Mouse (Mus musculus) v-Abl transformed pro-B cells (cell line): ENCODE measurements at regions not wholly inside any gene's neighbourhood (a gene's known extent, or its start where the extent isn't known, plus 50 kb on each side); places are given as distances from the start of the nearest gene placed in this dataset.

ENCODE experiments used
- in situ Hi-C, 2 experiments: fragments of 400-800 bp; cut with MboI; formaldehyde crosslinking; loops; one replicate each; pipeline ENCODE4 v1.15.1; 2025; ENCODE audit not compliant: unreplicated experiment in 2 of 2

DNA sequence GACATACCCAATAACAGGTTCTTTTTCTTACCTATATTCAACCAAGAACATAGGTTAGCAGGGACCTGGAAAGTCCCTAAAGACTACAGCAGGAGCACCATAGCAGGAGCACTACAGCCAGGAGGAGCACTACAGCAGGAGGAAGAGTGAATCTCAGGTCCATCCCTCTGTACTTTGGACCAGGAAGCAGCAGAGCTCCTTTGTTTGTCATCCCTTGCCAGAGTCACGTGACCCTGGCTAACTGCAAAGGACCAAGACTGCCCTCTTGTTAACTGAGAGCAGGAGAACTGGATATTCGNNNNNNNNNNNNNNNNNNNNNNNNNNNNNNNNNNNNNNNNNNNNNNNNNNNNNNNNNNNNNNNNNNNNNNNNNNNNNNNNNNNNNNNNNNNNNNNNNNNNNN is 172.2 kb upstream of the Samsn1 start:
- in situ Hi-C loops = loop anchor here in 1 of 2 experiments (10.0 kb wide), 1 partner anchor 181 kb away; the partner anchor contains the start of gene Nrip1

DNA sequence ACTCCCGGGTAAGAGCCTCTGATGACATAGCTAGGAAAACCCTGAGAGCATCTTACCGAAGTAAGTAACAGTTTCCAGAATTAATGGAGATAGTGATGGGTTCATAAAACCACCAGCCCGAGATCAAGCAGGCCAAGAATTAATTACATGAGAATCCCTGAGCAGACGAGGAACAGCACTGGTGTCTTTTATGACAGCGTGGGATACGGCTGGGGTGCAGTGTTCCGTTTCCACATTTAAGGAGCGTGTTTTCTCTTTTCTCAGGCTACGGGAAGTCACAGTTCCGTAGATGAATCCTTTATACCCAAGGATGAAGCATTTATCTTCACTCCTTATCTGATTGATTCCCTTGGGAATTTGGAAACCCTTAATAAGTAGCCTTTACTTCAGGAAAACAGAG is 169.1 kb upstream of the Samsn1 start:
- in situ Hi-C loops = loop anchor here in 1 of 2 experiments (10.0 kb wide), 1 partner anchor 184 kb away; the partner anchor contains the start of gene Nrip1

DNA sequence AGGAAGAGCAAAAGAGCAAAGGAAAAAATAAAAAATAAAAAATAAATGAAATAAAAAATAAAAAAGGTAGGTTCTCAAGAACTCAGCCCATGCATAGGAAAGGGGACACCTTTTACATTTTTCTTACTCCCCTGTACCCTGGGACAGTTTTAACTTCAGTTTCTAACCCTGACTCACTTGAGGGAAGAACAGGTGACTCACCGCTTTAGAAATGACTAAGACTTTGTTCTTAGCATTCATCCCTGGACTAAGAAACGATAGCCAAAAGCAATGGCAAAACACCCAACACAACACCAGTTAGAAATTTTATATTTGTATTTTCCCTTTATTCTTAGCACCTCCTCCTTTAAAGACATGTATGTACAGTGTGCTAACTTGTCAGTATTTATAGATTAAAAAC is 161.5 kb upstream of the Samsn1 start:
- in situ Hi-C loops = no loop called here

DNA sequence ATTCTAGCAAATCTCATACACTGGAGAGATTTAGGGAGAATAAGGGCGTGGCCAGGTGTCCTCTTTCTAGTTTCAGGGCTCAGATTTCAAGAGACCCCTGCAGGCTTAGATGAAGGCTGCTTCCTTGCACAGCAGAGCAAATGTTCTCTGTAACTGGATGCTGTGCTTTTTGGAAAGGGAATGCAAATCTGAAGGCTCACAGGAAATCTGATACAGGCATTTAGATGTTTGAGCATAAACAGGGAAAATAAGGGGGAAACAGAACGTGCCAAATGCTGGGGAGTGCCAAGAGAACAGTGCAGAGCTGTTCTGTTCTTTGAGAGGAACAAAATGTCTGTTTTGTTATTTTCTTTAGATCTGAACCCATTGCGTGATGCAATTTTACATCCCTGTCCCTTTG is 161.0 kb upstream of the Samsn1 start:
- in situ Hi-C loops = no loop called here

DNA sequence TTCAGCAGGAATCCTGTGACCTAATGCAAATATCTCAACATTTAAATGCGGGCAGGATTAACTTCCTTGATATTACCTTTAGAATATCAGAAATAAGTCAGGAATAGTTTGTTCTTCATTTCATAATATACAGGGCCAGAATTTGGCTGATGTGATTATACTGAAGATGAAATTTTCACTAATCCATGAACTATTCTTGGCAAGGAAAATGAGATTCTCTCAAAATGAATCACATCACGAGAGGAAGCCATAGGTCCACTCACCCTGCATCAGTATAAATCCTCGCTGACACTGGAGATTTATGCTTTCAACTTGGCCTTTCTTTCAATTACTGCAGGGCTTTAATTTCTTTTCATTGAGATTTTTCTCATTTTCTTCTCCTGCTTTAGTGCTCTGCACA is 159.5 kb upstream of the Samsn1 start:
- in situ Hi-C loops = no loop called here

DNA sequence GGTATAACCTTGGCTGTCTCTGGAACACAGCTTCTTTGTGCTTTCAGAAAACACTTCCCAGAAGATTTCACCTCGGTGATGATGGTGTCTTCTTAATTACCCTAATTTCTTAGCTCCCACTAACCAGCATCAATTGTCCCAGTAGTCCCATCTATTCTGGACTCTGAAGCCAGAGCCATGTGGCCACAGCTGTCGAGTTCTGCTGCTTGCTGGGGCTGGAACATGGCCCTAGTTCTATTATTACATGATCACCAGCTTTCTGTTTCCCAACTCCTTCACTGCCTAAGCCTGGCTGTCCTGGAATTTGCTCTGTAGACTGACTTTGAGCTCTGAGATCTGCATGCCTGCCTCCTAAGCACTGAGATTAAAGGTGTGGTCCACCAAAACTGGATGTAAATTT is 145.6 kb upstream of the Samsn1 start:
- in situ Hi-C loops = no loop called here

DNA sequence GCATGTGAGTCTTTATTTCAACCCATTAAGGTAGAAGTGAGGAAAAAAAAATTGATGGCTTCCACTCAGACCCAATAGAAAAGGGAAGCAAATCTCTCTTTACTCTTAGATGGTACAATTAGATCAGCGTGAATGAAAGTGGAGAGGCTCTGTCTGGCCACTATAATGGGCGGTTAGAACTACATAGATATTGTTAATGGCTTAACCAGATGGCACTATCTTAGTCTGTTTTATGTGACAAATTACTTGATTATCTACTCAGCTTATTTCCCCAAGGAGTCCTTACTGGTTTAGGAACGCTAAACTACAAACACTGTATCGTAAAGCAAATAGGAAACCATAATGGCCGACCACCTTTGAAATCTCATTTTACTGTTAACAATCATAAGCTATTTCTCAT is 138.8 kb upstream of the Samsn1 start:
- in situ Hi-C loops = no loop called here

DNA sequence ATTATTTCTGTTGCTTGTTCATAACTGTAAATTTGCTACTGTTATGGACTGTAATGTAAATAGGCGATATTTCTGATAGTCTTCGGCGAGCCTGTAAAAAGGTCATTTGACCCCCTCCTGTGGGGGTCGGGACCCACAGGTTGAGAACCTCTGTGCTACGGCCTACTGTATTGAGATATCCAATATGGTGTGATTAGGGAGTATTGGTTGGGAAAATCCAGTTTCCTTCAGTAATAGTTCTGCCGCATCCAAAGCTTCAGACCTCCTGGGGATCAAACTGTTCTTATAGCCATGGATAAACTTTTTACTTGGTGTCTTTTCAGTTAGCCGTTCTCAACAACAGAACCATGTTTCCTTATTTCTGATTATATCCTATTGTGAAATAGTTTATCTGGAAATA is 136.5 kb upstream of the Samsn1 start:
- in situ Hi-C loops = no loop called here

DNA sequence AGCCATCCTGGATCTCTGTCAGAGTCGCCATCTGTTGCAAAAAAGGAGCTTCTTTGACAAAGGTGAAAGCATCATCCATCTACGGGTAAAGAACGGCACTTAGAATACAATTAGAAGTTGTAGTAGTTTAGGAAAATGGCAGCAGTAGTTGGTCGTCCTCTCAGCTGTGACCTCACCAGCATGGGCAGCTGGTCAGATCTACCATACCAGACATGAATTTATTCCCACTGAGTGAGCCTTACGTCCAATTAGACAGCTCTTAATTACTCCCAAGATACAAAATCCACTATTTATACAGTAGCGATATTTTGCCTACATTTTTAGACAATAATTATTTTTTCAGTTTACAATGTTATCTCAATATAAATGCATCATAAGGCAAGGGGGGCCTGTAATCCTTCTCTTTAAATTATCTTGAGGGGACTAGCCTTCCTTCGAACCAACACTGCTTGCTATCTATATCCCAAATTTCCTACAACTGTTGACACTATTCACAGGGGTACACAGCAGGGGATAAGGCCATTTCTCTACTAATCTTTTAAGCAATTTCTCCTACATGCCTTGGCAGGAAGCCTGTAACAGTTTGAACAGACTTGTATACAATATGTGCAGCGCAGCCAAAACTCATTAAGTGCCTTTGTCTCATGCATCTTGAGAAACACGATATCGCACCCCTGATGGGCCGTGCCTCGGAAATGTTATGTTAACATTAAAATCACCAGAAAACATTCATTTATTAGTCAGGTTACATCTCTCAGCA is 131.9 kb upstream of the Samsn1 start:
- in situ Hi-C loops = no loop called here

DNA sequence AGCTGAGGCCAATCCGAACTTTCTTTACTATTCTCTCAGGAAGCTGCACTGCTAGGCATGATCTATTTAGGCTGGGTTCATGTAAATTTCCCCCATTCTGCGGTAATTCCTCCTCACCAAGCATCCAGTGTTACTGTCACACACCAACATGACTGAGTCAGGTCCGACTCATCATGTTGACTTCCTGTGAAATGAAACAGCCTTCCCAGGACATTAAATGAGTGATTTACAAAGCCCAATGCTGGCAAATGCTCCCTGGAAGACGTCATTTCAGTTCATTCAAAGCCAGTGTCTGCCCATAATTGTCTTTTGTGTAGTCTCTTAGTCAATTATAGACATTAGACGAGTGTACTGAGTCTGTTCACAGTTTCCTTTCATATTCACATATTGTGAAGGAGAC is 127.5 kb upstream of the Samsn1 start:
- in situ Hi-C loops = no loop called here

DNA sequence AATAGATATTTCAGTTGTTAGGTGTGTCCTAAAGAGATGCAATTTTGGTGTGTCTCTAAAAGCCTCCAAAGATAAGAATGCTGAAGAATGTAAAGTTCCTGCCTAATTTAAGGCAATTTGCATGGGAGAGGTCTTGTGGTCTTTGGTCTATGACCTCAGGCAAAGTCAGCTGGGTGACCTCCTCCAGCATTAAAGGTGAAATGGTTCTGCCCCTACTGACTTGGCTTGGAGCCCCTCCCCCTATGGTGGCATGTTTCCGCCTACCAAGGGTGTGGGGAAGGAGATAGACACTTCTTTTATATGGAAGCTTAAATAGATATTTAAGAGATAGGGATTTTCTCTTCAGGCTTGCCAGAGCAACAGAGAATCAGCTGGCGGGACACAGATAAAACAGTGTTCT is 111.8 kb upstream of the Samsn1 start:
- in situ Hi-C loops = loop anchor here (5.0 kb wide), 2 partner anchors 437 to 763 kb away; no protein-coding TSS in a partner anchor

DNA sequence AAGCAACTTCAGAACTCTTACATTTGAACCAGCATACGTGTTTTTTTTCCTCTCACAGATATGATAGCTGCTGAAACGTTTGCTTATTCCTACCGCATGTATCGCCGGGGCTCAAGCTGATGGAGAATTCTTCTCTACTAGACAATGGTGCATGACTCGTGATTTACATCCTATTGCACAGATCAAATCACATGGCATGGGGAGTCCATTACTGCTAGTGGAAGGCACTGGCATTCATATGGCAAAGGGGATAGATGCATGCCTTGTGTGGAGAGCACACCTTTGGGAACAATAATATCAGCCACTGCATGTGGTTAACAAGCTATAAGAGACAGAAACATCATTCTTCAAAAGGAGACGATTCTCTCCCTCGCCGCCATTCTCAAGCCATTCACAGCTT is 108.4 kb upstream of the Samsn1 start:
- in situ Hi-C loops = loop anchor here (5.0 kb wide), 2 partner anchors 433 to 767 kb away; no protein-coding TSS in a partner anchor

DNA sequence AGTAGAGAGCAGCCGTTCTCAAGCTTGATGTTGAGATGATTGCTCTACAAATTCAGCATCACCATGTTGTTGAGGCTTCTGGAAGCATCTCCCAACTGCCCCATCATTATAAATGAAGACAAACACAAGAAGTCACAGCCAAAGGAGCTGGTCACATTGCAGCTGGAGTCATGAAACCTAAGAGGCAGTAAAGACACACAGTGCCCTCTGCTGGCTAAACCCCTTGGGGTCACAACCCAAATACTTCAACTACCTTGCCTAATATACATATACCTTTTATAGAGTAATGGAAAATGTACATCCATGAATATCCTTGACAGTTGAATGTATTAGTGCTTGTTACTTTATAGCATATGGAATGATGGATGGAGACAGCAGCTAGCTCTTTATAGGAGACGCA is 107.9 kb upstream of the Samsn1 start:
- in situ Hi-C loops = loop anchor here (5.0 kb wide), 3 partner anchors 353 to 767 kb away; no protein-coding TSS in a partner anchor

DNA sequence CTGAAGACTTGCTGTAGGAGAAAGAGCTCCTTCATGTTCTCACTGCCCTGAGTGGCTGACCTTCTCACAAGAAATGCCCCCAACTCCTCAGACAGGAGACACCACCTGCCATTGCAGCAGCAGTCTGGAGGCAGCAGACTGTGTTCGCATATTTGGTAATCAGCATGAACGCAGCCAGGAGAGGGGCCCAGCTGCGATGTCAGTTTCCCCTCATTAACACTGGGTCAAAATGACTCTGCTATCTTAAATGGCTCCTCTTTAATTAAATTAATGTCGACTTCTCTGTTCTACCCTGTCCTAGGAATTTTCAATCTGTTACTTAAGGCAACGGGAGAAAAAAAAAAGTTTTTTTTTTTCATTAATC is 100.9 kb upstream of the Samsn1 start:
- in situ Hi-C loops = no loop called here

DNA sequence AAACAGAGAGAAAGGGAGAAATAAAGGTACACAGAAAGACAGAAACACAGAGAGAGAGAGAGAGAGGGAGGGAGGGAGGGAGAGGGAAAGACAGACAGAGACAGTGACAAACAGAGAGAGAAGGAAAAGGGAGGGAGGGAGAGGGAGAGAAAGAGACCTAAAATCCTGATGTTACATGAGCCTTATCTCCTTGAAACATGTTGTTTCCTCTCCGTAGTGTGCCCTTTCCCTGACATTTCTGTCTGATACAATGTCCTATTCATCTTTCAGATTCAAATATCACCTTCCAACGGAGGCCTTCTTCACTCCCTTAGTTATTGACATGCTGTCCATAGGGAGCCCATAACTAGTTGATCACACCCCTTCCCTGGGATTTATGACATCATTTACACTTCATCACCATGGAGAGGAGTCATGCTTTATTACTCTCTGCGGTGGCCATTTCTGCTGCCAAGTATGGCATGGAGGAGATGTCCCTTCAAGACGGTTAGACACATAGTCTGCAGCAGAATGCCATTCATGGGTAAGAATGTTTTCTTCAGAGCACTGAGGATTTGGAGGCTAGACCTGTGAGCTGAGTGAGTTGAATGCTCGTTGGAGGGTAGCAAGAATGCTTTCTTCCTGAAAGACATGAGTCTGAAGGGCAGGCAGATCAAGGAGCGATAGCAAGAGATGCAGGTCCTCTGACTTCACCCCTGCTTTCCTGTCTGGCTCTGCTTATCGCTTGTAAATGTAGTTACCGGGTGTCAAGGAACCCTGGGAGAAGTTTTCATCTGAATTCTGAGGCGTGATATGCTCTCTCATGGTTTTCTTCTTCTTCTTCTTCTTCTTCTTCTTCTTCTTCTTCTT is 100.3 kb upstream of the Samsn1 start:
- in situ Hi-C loops = no loop called here

DNA sequence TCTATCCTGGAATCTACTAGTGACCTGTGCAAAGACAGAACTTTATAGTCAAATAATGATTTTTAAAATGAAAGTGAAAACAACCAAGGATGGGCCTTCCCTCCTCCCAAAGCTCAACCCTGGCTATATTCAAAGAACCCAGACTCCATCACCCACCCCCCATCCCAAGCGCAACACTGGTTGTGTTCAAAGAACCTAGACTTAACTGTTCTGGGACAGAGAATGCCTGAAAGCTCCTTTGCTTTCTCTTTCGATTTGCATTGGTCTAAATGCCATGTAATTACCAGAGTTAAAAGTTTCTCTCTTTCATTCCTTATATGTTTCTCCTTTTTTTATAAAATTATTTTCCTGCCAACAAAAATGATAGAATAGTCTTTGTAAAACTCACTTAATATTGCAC is 98.6 kb upstream of the Samsn1 start:
- in situ Hi-C loops = no loop called here

DNA sequence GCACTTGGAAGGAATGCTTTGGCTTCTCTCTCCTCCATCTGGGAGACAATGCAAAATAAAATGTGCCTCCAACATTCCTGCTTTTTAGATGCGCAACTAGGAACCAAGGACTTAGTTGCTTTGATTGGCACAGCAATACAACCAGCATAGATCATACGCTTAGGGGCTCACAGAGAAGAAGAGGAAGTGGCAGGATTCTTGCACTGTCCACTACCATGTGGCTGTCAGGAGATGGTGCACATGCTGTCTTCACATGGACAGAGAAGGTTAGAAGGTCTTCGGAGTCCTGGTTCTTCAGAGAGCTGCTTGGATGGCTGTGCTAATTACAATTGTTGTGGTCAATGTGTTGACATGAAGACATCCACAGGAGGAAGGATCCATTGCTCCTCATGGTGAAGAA is 88.3 kb upstream of the Samsn1 start:
- in situ Hi-C loops = no loop called here

DNA sequence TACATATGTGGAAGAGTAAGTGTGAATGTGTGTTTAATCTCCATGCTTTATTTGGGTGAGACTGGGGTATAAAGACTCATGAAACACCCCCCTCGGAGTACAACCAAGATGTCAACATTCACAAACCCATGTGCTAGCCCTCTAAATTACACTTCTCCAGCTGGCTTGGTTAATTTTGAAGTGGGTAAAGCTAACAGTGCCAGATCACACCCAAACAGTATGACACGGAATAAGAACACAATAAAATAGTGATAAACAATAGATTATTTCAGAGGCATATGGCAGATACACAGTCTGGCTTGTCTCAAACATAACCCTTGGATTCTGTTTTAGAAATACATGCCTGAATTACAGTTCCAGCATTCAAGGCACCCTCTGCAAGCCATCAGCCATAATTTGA is 86.4 kb upstream of the Samsn1 start:
- in situ Hi-C loops = no loop called here

DNA sequence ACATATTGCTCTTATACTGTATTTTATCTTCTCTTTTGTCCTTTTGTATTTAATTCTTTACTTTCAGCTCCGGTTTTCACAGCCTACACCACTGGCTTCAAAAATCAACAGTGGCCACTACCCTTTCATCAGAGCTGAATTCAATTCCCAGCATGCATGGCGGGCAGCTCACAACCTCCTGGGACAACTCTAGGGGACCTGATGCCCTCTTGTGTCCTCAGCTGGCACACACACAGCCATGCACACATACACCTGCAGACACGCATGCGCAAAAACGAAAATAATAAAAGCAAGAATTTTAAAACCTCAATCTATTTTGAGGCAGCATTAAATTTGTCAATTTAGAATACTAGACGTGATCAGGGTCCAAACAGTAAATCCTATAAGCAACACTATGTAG is 82.6 kb upstream of the Samsn1 start:
- in situ Hi-C loops = no loop called here

DNA sequence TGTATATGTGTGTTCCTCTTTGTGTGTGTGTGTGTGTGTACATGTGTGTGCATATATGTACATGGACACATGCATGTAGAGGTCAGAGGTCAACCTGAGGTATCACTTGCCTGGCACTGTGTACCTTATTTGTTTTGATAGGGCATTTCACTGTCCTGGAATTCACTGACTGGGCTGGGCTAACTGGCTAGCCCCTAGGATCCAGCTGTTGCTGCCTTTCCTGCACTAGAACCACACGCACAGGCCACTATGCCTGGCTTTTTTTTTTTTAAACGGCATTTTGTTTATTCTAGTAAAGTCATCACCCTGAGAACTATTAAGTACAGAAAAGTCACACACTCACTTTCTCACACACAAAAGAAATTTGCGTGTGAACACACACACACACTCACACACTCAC is 79.7 kb upstream of the Samsn1 start:
- in situ Hi-C loops = no loop called here

DNA sequence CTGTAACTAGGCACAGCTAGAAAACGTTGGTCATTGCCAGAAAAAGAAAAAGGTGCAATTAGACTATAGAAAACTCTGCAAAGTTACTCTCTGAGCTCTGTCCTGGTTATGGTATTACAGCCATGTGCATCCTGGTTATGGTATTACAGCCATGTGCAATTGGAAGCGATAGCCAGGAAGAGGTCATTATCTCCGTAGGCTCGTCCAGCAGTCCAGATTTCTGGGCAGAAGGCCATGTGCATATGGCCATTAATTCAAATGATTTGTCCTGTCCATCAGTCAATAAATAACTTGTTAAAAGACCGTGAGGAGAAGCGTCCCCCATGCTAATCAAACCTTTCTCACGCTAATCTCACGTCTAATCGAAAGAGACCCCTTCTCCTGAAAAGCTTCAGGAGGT is 75.7 kb upstream of the Samsn1 start:
- in situ Hi-C loops = no loop called here

DNA sequence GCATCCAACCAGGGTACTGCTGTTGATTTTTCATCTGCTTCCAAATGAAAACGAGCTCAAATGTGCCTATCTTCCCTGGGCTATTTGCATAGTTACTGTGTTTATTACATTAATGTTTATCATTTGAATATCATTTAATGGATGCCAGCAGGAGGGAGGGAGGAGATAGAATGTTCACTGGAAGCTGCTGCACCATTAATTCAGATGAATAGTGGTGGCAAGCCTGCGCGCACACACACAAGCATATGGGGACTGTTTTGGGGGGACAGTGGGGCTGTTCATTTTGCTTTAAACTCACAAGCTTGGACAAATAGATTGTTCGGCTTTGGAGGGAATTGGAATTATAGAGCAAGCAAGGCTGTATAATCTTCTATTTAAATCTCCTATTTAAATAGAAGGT is 74.3 kb upstream of the Samsn1 start:
- in situ Hi-C loops = no loop called here
